Mouse (Mus musculus): ENCODE measurements around the gene Trib2.
A peak's percentile ranks its signal among the peaks of the same experiment; 100 is the strongest.

Gene Trib2

GRCm38 (mm10) chr12:15816740-15817178 lies at the start of gene Trib2:
Gene Trib2, minus strand, starts transcription at chr12:15816922.
- peak; percentile 90 for DNase-seq (ENCODE audit: low read depth in 2 of 2, low spot score in 2 of 2)

- DNase-seq (ENCODE audit: low read depth in 2 of 2, low spot score in 2 of 2), result no peak
Observed at GRCm38 (mm10) chr12:15858005-15858404, 41.3 kb upstream of the Trib2 start.

GRCm38 (mm10) chr12:15855891-15856290 lies 39.2 kb upstream of the Trib2 start:
- no peak for DNase-seq (ENCODE audit: low read depth in 2 of 2, low spot score in 2 of 2)

- DNase-seq (ENCODE audit: low read depth in 2 of 2, low spot score in 2 of 2), result no peak
Observed at GRCm38 (mm10) chr12:15852781-15853180, 36.1 kb upstream of the Trib2 start.

GRCm38 (mm10) chr12:15852031-15852430 lies 35.3 kb upstream of the Trib2 start:
- no peak for DNase-seq (ENCODE audit: low read depth in 2 of 2, low spot score in 2 of 2)

- no peak for DNase-seq (ENCODE audit: low read depth in 2 of 2, low spot score in 2 of 2)
Observed at GRCm38 (mm10) chr12:15850441-15850895, 33.7 kb upstream of the Trib2 start.

- no peak for DNase-seq (ENCODE audit: low read depth in 2 of 2, low spot score in 2 of 2)
Observed at GRCm38 (mm10) chr12:15849861-15850294, 33.2 kb upstream of the Trib2 start.

GRCm38 (mm10) chr12:15848391-15848790 lies 31.7 kb upstream of the Trib2 start:
- DNase-seq (ENCODE audit: low read depth in 2 of 2, low spot score in 2 of 2), result no peak

- DNase-seq (ENCODE audit: low read depth in 2 of 2, low spot score in 2 of 2), result no peak
Observed at GRCm38 (mm10) chr12:15844701-15845100, 28.0 kb upstream of the Trib2 start.

- DNase-seq (ENCODE audit: low read depth in 2 of 2, low spot score in 2 of 2), result no peak
Observed at GRCm38 (mm10) chr12:15840864-15841557, 24.3 kb upstream of the Trib2 start.

GRCm38 (mm10) chr12:15838201-15838600 lies 21.5 kb upstream of the Trib2 start:
- no peak for DNase-seq (ENCODE audit: low read depth in 2 of 2, low spot score in 2 of 2)

- no peak for DNase-seq (ENCODE audit: low read depth in 2 of 2, low spot score in 2 of 2)
Observed at GRCm38 (mm10) chr12:15837566-15837965, 20.8 kb upstream of the Trib2 start.

- DNase-seq (ENCODE audit: low read depth in 2 of 2, low spot score in 2 of 2), result no peak
Observed at GRCm38 (mm10) chr12:15832674-15833052, 15.9 kb upstream of the Trib2 start.

- DNase-seq (ENCODE audit: low read depth in 2 of 2, low spot score in 2 of 2), result no peak
Observed at GRCm38 (mm10) chr12:15831941-15832673, 15.4 kb upstream of the Trib2 start.

GRCm38 (mm10) chr12:15830750-15831149 lies 14.0 kb upstream of the Trib2 start:
- no peak for DNase-seq (ENCODE audit: low read depth in 2 of 2, low spot score in 2 of 2)

GRCm38 (mm10) chr12:15828815-15829398 lies 12.2 kb upstream of the Trib2 start:
- no peak for DNase-seq (ENCODE audit: low read depth in 2 of 2, low spot score in 2 of 2)

GRCm38 (mm10) chr12:15821019-15821418 lies 4.3 kb upstream of the Trib2 start:
- no peak for DNase-seq (ENCODE audit: low read depth in 2 of 2, low spot score in 2 of 2)

GRCm38 (mm10) chr12:15817365-15817764 lies 643 bp upstream of the Trib2 start:
- no peak for DNase-seq (ENCODE audit: low read depth in 2 of 2, low spot score in 2 of 2)

GRCm38 (mm10) chr12:15816254-15816605 lies 492 bp downstream of the Trib2 start:
- DNase-seq (ENCODE audit: low read depth in 2 of 2, low spot score in 2 of 2), result peak in 1 of 2 experiments; percentile 48

- peak; percentile 66 to 75 for DNase-seq (ENCODE audit: low read depth in 2 of 2, low spot score in 2 of 2)
Observed at GRCm38 (mm10) chr12:15815576-15816253, 1.0 kb downstream of the Trib2 start.

- peak; percentile 31 to 34 for DNase-seq (ENCODE audit: low read depth in 2 of 2, low spot score in 2 of 2)
Observed at GRCm38 (mm10) chr12:15815170-15815575, 1.5 kb downstream of the Trib2 start.

Measured in CD8-positive naive resting alpha-beta T cell, adult 2 months (primary cell).